Mouse (Mus musculus) intestine, postnatal 0 days (tissue): ENCODE results near the gene Vps45. TPM values are rescaled to one million over a fixed set of nuclear protein-coding genes. Genes with fewer than 3 reads are reported as not detected.
"Not testable (repeated sequence)": the region's sequence is repeated elsewhere in the genome, so short reads cannot be mapped to it uniquely, and the experiment has no call there.

Source experiments
- ATAC-seq: fragments of 200-750 bp; cut with Nextera tagmentation; 2 replicates; pipeline ENCODE4 v1.8.0; 2017; ENCODE audit warnings: mild to moderate bottlenecking, moderate TSS enrichment, moderate library complexity
- H3K27ac ChIP-seq: fragments of 300-500 bp; sonication (generic); 2 replicates; pipeline ENCODE4 v1.5.1; 2014; ENCODE audit warnings: mild to moderate bottlenecking, low read depth, low read length, moderate library complexity
- H3K27me3 ChIP-seq: fragments of 300-500 bp; sonication (generic); replicated peaks from 2 replicates; pipeline ENCODE4 v1.6.1; 2014; ENCODE audit warnings: low read length, mixed read lengths; ENCODE audit not compliant: control insufficient read depth, insufficient read depth
- H3K36me3 ChIP-seq: fragments of 300-500 bp; sonication (generic); 2 replicates; pipeline ENCODE4 v1.6.1; 2014; ENCODE audit warnings: mild to moderate bottlenecking, moderate library complexity; ENCODE audit not compliant: control insufficient read depth, insufficient read depth
- H3K4me1 ChIP-seq: fragments of 300-500 bp; sonication (generic); replicated peaks from 2 replicates; pipeline ENCODE4 v1.6.1; 2014; ENCODE audit warnings: antibody characterized with exemption, low read length, mixed read lengths; ENCODE audit not compliant: control insufficient read depth, insufficient read depth
- H3K4me2 ChIP-seq: fragments of 300-500 bp; sonication (generic); replicated peaks from 2 replicates; pipeline ENCODE4 v1.6.1; 2014; ENCODE audit warnings: low read depth, mild to moderate bottlenecking, moderate library complexity
- H3K4me3 ChIP-seq: fragments of 300-500 bp; sonication (generic); 2 replicates; pipeline ENCODE4 v1.5.1; 2014; ENCODE audit warnings: low read depth, low read length
- H3K9ac ChIP-seq: fragments of 300-500 bp; sonication (generic); 2 replicates; pipeline ENCODE4 v1.6.1; 2014; ENCODE audit warnings: mild to moderate bottlenecking, low read depth, low read length
- H3K9me3 ChIP-seq: fragments of 300-500 bp; sonication (generic); 2 replicates; pipeline ENCODE4 v1.6.1; 2016; ENCODE audit warnings: mixed run types; ENCODE audit not compliant: control insufficient read depth
- CTCF ChIP-seq: sonication (generic); IDR thresholded peaks from 2 replicates; pipeline ENCODE4 v1.5.1; 2016; ENCODE audit warnings: low read depth, mild to moderate bottlenecking, control low read depth, antibody characterized with exemption, moderate library complexity
- WGBS: fragments of 180-500 bp; shearing (Covaris S2); extraction: QIAGEN DNeasy Blood & Tissue Kit; methylation state at CpG from one replicate; pipeline ENCODE4 v1.1.7; 2014; 5-methylcytosine and 5-hydroxymethylcytosine counted together
- polyA plus RNA-seq: library from polyadenylated mRNA; unstranded; fragments of >200 nt; fragmentation: Nextera tagmentation; extraction: Ambion mirVana; gene quantifications from 2 replicates; pipeline ENCODE4 v1.2.1, GENCODE M21; 2015

The Vps45 gene
- polyA plus RNA-seq, 1 experiment from 2014 or later = 22.5 TPM

DNA sequence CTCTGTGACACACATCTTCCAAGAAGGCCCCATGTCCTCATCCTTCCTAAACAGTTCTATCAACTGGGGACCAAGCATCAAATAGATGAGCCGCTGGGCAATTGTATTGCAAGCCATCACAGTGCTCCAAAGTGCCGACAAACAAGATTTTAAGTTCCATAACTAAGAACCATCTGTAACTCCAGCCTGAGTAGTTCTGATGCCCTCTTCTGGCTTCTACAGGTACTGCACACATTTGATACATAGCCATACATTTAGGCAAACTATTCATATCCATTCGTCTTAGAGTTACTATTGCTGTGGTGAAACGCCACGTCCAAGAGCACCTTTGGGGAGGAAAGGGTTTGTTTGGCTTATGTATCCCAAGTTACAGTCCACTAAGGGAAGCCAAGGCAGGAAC, 99.2 kb downstream of the Vps45 start:
- H3K4me2 ChIP-seq = no peak overlapping the region
- no peak overlapping the region for H3K9ac ChIP-seq
- no peak overlapping the region for H3K27ac ChIP-seq
- peak; percentile 64 for TF ChIP-seq CTCF
- no peaks in the 10 kb centered on the region for H3K4me1 ChIP-seq
- no peaks in the 10 kb centered on the region for H3K27me3 ChIP-seq
- WGBS = 71% methylated on average over 5 of the region's 5 CpGs
- no peaks in the 10 kb centered on the region for H3K9me3 ChIP-seq
- ATAC-seq = no peak
- no peak overlapping the region for H3K4me3 ChIP-seq
- no peaks in the 10 kb centered on the region for H3K36me3 ChIP-seq

DNA sequence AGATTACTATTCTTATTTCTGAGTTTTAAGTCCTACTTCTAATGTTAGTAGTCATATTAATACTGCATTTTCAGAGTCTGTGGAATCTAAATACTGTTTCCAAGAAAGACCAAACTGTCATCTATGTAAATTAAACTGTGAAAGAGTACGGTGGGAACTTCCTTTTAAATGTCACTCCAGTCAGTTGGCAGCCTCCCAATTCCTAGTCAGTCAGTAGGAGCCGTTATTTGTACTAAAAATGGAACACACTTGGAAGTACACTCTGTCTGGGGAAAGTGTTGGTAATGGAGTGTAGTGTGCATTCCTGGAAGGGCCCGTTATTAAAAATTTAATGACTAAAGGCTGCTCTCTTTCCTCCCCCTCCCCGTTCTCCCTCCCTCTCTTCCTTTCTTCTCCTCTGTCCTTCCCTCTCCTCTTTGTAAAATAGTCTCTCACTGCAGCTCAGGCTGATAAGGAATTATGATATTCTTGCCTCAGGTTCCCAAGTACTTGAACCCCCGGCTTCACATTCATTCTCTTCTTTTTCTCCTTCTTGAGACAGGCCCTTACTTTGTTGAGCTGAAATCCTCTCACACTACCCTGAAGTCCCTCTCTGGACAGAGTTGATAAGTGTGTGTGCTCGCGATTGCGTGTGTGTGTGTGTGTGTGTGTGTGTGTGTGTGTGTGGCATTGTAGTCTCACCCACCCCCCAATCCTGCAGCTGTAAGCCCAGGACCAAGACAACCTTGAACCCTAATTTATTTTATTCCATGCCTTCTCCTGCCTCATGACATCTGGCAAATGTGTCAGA, 100.7 kb downstream of the Vps45 start:
- no peak for ATAC-seq
- H3K27me3 ChIP-seq = no peaks in the 10 kb centered on the region
- no peaks in the 10 kb centered on the region for H3K36me3 ChIP-seq
- 60% methylated on average over 8 of the region's 8 CpGs for WGBS
- H3K9ac ChIP-seq = no peak overlapping the region
- no peaks in the 10 kb centered on the region for H3K4me1 ChIP-seq
- no peak overlapping the region for H3K4me2 ChIP-seq
- H3K4me3 ChIP-seq = no peak overlapping the region
- TF ChIP-seq CTCF = no peak
- H3K27ac ChIP-seq = no peak overlapping the region
- no peaks in the 10 kb centered on the region for H3K9me3 ChIP-seq

DNA sequence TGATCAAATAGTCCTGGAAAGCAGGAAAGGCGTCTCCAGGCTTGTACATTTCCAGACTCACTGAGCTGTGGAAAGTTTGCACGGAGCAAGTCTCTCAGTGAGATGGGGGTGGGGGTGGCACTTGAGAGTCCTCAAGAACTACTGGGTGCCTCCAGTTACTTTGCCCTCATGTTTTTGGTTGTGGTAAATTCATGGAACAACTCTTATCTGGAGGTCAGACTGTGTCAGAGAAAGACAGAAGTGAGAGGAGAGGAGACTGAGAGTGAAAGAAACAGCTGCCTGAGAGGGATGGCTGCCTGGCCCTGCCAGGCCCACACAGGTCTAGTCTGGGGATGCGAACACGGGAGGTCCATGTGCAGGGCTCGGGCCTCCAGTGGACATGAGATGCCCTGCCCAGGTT, 102.9 kb downstream of the Vps45 start:
- Histone ChIP-seq H3K36me3 (no peaks in the 10 kb centered on the region), H3K27ac (no peak overlapping the region), H3K27me3 (no peaks in the 10 kb centered on the region), H3K4me1 (no peaks in the 10 kb centered on the region), H3K4me3 (no peak overlapping the region), H3K9ac (no peak overlapping the region), H3K9me3 (no peaks in the 10 kb centered on the region), H3K4me2 (no peak overlapping the region)
- ATAC-seq = no peak
- no peak for TF ChIP-seq CTCF
- WGBS = 91% methylated on average over 5 of the region's 5 CpGs

DNA sequence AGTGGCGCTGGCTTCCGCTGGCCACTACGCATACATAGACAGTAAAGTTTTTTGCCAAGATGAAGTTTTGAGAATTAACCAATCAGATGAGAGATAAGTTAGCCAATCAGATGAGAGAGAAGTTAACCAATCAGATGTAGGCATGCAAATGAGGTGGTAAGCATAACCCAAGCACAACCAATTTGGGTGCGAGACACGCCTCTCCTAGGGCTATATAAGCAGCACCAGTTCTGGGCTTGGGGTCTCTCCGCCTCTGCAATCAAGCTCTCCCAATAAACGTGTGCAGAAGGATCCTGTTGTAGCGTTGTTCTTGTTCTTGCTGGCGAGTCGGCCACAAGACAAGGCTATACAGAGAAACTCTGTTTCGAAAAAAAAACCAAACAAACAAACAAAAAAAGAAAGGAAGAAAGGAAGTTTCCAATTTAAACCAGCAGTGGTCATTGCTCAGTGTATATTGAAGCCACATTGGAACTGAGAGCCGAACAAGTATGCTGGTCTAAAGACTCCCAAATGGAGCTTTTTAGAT, 103.6 kb downstream of the Vps45 start:
- H3K9me3 ChIP-seq, H3K4me1 ChIP-seq, H3K4me2 ChIP-seq, ATAC-seq, H3K27ac ChIP-seq, H3K4me3 ChIP-seq, H3K27me3 ChIP-seq, H3K36me3 ChIP-seq, H3K9ac ChIP-seq: not testable (repeated sequence)
- 90% methylated on average over 12 of the region's 12 CpGs for WGBS

DNA sequence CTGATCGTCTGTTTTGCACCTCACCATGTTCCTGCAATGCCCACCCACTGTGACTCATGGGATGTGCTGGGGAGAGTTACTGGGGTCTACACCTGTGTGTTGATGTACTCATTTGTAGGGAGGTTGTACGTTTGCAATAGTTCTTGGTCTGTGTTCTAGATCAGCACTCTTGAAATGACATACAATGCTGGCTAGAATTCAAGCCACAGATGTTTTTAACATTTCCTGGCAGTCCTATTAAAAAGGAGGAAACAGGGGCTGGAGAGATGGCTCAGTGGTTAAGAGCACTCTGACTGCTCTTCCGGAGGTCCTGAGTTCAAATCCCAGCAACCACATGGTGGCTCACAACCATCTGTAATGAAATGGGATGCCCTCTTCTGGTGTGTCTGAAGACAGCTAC, 104.7 kb downstream of the Vps45 start:
- no peaks in the 10 kb centered on the region for H3K9me3 ChIP-seq
- WGBS = 68% methylated on average over 3 of the region's 3 CpGs
- no peak overlapping the region for H3K4me2 ChIP-seq
- H3K27me3 ChIP-seq = no peaks in the 10 kb centered on the region
- H3K9ac ChIP-seq = no peak overlapping the region
- H3K36me3 ChIP-seq = no peaks in the 10 kb centered on the region
- H3K4me3 ChIP-seq = no peak overlapping the region
- H3K4me1 ChIP-seq = no peaks in the 10 kb centered on the region
- no peak for TF ChIP-seq CTCF
- no peak overlapping the region for H3K27ac ChIP-seq
- ATAC-seq = no peak

DNA sequence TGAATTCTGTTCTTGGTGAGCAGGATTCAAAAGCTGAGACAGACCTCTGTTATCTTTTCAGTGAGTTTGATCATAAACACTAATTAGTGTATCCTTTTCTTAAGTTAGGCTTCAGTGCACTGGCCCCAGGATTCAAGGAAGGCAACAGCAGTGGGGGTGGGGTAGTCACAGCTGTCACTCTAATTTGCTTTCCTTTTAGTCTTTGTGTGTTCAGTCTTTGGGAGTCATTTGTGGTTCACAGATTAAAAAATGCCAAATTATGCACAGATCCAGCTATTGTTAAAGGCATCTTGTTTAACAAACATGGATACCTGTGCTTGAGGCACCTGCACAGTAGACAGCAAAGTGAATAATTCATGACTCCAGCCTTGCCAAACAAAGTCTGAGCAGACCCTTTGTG, 105.2 kb downstream of the Vps45 start:
- H3K27ac ChIP-seq = no peak overlapping the region
- no peaks in the 10 kb centered on the region for H3K27me3 ChIP-seq
- TF ChIP-seq CTCF = no peak
- H3K36me3 ChIP-seq = no peaks in the 10 kb centered on the region
- no peak overlapping the region for H3K4me2 ChIP-seq
- no peaks in the 10 kb centered on the region for H3K4me1 ChIP-seq
- H3K9me3 ChIP-seq = no peaks in the 10 kb centered on the region
- H3K4me3 ChIP-seq = no peak overlapping the region
- no peak for ATAC-seq
- H3K9ac ChIP-seq = no peak overlapping the region

DNA sequence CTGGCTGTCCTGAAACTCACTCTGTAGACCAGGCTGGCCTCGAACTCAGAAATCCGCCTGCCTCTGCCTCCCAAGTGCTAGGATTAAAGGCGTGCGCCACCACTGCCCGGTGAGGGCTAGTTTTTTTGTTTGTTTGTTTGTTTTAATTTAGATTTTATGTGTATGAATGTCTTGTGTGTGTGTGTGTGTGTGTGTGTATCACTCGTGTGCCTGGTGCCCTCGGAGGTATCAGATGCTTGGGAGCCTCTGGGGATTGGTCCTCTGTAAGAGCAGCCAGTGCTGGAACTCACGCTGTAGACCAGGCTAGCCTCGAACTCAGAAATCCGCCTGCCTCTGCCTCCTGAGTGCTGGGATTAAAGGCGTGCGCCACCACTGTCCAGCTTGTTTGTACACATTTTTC, 106.7 kb downstream of the Vps45 start:
- H3K9me3 ChIP-seq, ATAC-seq, H3K4me1 ChIP-seq, H3K36me3 ChIP-seq, H3K27me3 ChIP-seq: not testable (repeated sequence)
- Histone ChIP-seq H3K4me3 (peak overlapping the region; percentile 49), H3K9ac (peak overlapping the region; percentile 54), H3K4me2 (peak overlapping the region; percentile 69), H3K27ac (peak overlapping the region; percentile 91)
- WGBS = 73% methylated on average over 12 of the region's 12 CpGs
